Mouse (Mus musculus): Measurements from ENCODE around the gene Rnf217.

DNA sequence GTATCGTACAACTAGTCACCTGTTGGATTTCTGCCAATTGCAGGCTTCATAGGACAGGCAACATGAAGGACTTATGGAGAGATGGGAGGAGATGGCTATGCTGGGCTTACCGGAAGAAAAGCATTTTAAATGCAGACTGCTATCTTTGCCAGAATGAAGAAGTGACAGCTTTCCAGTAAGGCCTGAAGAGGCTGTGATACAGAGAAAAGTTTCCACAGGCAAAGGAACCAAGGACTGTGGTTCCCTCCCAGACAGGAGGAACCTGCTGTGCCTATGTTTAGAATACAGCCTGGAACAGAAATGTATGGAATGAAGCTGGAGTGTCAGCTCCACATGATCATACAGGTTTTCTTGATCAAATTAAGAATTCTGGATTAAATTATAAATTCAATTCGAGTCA lies 70.3 kb downstream of the Rnf217 start:
- TF ChIP-seq CTCF (IDR thresholded peaks at IDR 0.05; ENCODE audit: control insufficient read depth, insufficient read depth, low read length), result no peak
- TF ChIP-seq POLR2A (IDR thresholded peaks at IDR 0.05; ENCODE audit: borderline replicate concordance, control insufficient read depth, low read depth, low read length), result no peak
